Mouse (Mus musculus) frontal cortex, postnatal 25 days (tissue): Measurements from ENCODE around the gene Mapkapk5.
"Not testable (repeated sequence)": the region's sequence is repeated elsewhere in the genome, so short reads cannot be mapped to it uniquely, and the experiment has no call there.

Experiments used
- DNase-seq, 2 experiments: peaks; one replicate each; pipeline ENCODE4 v3.0.0; 2022; ENCODE audit warnings: low spot score in 2 of 2

Mapkapk5 gene

GRCm38 (mm10) chr5:121564468-121564895 lies 18.8 kb upstream of the Mapkapk5 start:
- DNase-seq = peak; percentile 76 to 77

- no peak for DNase-seq
Measured at GRCm38 (mm10) chr5:121562436-121562835, 16.7 kb upstream of the Mapkapk5 start.

- DNase-seq = no peak
Measured at GRCm38 (mm10) chr5:121549196-121549595, 3.5 kb upstream of the Mapkapk5 start.

- no peak for DNase-seq
Measured at GRCm38 (mm10) chr5:121547084-121547483, 1.4 kb upstream of the Mapkapk5 start.

- DNase-seq = peak; percentile 24 to 31
Measured at GRCm38 (mm10) chr5:121546530-121546895, 808 bp upstream of the Mapkapk5 start.

GRCm38 (mm10) chr5:121544910-121545792 lies 554 bp downstream of the Mapkapk5 start, which contains the start of the genes Adam1a and Gm42878:
Gene Adam1a (minus strand): TSS chr5:121545482.
Gene Gm42878 (minus strand): TSS chr5:121545482.
- DNase-seq = peak in 1 of 2 experiments; percentile 17

GRCm38 (mm10) chr5:121543370-121543769 lies 2.3 kb downstream of the Mapkapk5 start:
- no peak for DNase-seq

- no peak for DNase-seq
Measured at GRCm38 (mm10) chr5:121541235-121541634, 4.5 kb downstream of the Mapkapk5 start.

- no peak for DNase-seq
Measured at GRCm38 (mm10) chr5:121540066-121540465, 5.6 kb downstream of the Mapkapk5 start.

- no peak for DNase-seq
Measured at GRCm38 (mm10) chr5:121537588-121537987, 8.1 kb downstream of the Mapkapk5 start.

- DNase-seq = no peak
Measured at GRCm38 (mm10) chr5:121536921-121537555, 8.7 kb downstream of the Mapkapk5 start.

GRCm38 (mm10) chr5:121535116-121535515 lies 10.6 kb downstream of the Mapkapk5 start:
- no peak for DNase-seq

- DNase-seq = no peak
Measured at GRCm38 (mm10) chr5:121534521-121534920, 11.2 kb downstream of the Mapkapk5 start.

GRCm38 (mm10) chr5:121526961-121527360 lies 18.7 kb downstream of the Mapkapk5 start:
- no peak for DNase-seq

GRCm38 (mm10) chr5:121526526-121526925 lies 19.2 kb downstream of the Mapkapk5 start:
- no peak for DNase-seq

- DNase-seq = no peak
Measured at GRCm38 (mm10) chr5:121525774-121526450, 19.8 kb downstream of the Mapkapk5 start.

- not testable (repeated sequence) for DNase-seq
Measured at GRCm38 (mm10) chr5:121519758-121520157, 25.9 kb downstream of the Mapkapk5 start.

GRCm38 (mm10) chr5:121518983-121519382 lies 26.7 kb downstream of the Mapkapk5 start:
- DNase-seq = no peak

GRCm38 (mm10) chr5:121510009-121510408 lies 35.7 kb downstream of the Mapkapk5 start:
- DNase-seq = no peak

GRCm38 (mm10) chr5:121506846-121507245 lies 38.9 kb downstream of the Mapkapk5 start:
- DNase-seq = no peak

- DNase-seq = no peak
Measured at GRCm38 (mm10) chr5:121503231-121503630, 42.5 kb downstream of the Mapkapk5 start, which contains the start of gene Adam1b. Gene Adam1b (minus strand): TSS chr5:121503435.

- not testable (repeated sequence) for DNase-seq
Measured at GRCm38 (mm10) chr5:121501424-121501996, 44.2 kb downstream of the Mapkapk5 start.
